Mouse (Mus musculus) retina, postnatal 7 days (tissue): ENCODE measurements around the gene St3gal5.

Experiments
- DNase-seq: peaks from one replicate; pipeline ENCODE4 v3.0.0-alpha.2; 2012; ENCODE audit warnings: low read depth, low spot score

The St3gal5 gene

GRCm38 (mm10) chr6:72162155-72162890, 64.9 kb downstream of the St3gal5 start:
- no peak for DNase-seq

GRCm38 (mm10) chr6:72164321-72165275, 67.2 kb downstream of the St3gal5 start:
- DNase-seq: peak; percentile 78

DNA sequence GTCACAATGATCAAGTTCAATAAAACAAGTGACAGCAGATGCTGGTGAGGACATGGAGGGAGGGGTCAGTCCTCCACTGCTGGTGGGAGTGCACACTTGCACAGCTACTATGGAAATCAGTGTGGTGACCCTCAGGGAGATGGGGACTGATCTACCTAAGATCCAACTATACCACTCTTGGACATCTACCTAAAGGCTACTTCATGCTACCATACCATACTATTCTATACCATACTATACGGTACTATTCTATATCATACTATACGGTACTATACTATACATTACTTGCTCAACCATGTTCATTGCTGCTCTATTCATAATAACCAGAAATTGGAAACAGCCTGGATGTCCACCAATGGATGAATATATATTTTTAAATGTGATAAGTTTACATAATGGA, 68.5 kb downstream of the St3gal5 start:
- DNase-seq: no peak

DNA sequence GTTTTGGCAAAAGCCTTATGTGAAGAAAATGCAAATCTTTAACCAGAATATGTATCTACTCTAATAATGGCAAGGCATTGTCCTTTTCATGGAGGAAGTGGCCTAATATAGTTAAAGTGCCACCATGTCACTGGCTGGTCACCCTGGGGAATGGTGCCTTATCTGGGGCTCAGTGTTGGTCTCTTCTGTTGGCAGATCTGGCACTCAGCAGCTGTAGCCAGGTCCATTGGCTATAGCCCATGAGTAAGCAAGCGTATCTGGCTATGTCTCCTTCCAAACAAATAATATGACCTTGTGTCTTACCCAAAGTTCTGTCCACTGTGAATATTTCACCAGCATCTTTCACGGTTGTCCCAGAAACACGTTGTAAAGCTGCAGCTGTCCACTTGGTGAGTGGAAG, 74.0 kb downstream of the St3gal5 start:
- DNase-seq: no peak

GRCm38 (mm10) chr6:72173350-72173749, 76.0 kb downstream of the St3gal5 start:
- DNase-seq: no peak

- no peak for DNase-seq
Observed at GRCm38 (mm10) chr6:72175419-72175818, 78.0 kb downstream of the St3gal5 start.

DNA sequence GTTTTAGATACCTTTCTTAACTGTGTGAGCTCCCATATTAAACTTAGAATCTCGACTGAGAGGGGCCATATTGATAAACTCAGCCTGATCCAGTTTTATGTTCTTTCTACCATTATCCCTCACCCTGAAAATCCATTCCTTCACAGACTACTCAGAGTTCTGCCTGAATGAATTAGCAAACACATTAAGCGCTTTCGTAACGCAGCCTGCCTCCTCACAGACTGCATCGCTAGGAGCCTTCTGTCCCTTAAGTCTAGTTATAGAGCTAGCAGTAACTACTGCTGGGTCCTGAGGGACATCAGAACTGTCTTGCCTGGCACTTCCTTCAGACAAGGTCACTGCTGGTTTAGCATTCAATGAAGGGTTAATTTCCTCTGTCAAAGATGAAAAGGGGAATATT, 78.6 kb downstream of the St3gal5 start:
- DNase-seq: no peak

- no peak for DNase-seq
Observed at GRCm38 (mm10) chr6:72177417-72177816, 80.0 kb downstream of the St3gal5 start.

GRCm38 (mm10) chr6:72179006-72179405, 81.6 kb downstream of the St3gal5 start:
- DNase-seq: no peak

DNA sequence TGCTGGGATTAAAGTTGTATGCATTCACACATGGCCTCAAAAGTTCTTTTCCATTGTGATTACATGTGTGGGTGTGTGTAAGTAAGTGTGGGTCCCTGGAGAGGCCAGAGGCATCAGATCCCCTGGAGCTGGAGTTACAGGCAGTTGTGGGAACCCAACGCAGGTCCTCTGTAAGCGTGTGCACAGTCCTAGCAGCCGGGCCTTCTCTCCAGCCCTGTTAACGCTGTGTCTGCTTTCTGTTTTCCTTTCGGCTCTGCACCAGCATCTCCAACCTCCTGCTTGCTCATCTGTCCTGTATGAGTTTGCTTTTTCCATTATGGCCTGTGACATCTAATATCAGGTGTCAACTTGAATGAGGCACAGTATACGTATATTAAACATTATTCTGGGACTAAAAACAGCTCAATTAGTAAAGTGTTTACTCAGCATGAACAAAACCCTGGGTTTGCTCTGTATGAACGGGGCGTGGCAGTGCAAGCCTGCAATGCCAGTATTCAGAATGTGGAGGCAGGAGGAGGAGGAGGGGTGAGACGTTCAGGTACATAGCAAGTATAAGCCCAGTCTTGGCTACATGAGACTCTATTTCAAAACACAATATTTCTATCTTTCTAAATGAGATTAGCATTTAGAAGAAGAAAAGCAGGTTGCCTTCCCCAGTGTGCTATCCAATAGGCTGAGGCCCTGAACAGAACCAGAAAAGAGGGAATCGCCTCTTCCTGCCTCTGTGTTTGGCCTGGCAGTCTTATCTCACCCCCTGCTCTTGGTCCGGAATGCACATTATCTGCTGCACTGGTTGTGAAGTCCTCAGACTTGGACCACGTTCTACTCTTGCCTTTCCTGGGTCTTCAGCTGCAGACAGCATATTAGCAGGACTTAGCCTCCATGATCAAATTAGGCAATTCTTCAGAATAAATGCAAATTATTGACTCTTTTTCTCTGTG, 82.4 kb downstream of the St3gal5 start:
- DNase-seq: no peak

GRCm38 (mm10) chr6:72184576-72184975, 87.2 kb downstream of the St3gal5 start:
- DNase-seq: no peak

- peak; percentile 56 for DNase-seq
Observed at GRCm38 (mm10) chr6:72185893-72186490, 88.6 kb downstream of the St3gal5 start.

DNA sequence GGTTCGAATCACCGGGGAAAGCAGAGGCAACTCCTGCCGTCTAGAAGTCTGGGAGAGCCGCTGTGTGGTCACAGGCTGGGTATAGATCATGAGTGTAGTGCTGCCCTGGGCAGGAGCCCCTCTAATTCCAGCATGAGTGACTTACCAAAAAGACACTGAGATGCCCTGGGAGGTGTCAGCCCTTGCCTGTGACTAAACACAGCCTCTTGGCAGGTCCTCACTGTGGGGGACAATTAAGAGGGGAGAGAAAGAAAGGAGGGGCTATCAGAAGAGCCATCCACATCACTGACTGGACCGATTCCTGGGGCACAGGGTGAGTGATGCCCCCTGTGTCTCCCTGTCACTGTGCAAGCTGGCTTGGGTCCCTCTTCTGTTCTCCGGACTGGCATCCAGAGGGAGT, 89.4 kb downstream of the St3gal5 start:
- no peak for DNase-seq

- no peak for DNase-seq
Observed at GRCm38 (mm10) chr6:72189061-72189863, 91.9 kb downstream of the St3gal5 start.

DNA sequence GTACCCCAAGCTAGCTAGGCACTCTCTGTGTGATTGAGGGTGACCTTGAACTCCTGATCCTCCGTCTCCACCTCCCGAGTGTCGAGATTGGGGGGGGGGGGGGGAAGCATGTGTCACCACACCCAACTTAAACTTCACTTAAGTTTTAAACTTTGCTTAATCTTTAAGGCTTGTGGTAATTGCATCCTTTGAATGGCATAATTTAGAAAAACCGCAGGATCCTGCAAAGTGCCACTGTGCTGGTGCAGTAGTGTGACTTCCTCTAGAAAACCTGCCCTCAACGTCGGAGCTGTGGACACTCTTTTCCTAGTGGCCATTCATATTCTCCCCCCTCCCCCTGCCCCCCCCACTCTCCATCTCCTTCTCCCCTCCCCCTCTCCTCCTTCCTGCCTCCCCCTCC, 92.7 kb downstream of the St3gal5 start:
- DNase-seq: no peak

DNA sequence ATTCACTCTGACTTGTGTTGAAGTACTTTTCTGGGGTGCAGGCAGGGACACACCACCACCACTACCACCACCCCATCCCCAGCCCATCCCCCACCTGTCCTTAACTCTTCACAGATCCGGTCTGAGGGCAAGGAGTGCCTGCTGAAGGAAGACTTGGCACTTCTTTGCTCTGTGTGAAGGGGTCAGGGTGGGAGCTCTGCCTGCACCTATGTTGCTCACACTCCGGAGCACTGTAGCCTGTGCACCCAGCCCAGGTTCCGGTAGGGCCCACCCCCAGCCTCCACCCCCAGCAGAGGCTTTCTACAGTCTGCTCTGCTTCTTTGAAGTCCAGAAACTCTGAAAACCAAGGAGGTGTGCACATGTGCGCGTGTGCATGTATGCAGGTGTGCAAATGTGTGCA, 93.2 kb downstream of the St3gal5 start:
- no peak for DNase-seq

GRCm38 (mm10) chr6:72196660-72197059, 99.3 kb downstream of the St3gal5 start:
- no peak for DNase-seq

- DNase-seq: no peak
Observed at GRCm38 (mm10) chr6:72197515-72197914, 100.1 kb downstream of the St3gal5 start.

DNA sequence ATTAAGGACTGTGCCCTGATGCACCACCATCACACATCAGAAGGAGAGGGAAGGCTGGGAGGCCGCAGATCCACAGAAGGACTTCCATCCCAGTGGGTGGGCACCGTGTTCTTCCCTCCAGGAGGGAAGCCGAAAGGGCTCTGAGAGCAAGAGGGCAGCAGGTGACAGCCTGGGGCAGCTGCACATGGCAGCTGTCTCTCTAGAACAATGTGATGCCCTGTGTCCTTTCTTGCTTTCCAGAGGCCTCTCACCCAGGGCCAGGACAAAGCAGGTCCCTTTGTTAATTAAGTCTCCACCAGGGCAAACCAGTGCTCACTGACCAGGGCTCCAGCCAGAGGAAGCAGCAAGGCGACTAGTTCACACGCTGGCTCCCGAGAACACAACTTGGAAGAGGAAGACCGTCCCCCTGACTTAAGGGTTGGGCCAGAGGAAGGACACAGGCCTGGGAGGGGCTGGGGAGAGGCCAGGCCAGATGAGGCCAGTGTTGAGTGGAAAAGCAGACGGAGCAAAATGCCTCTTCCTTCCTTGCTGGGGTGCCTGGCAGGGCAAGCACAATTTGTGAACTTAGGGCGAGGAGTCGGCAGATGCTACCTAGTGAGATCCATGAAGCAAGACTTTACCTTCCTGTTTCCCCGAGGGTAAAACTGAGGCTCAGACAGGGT, 103.3 kb downstream of the St3gal5 start:
- DNase-seq: no peak

DNA sequence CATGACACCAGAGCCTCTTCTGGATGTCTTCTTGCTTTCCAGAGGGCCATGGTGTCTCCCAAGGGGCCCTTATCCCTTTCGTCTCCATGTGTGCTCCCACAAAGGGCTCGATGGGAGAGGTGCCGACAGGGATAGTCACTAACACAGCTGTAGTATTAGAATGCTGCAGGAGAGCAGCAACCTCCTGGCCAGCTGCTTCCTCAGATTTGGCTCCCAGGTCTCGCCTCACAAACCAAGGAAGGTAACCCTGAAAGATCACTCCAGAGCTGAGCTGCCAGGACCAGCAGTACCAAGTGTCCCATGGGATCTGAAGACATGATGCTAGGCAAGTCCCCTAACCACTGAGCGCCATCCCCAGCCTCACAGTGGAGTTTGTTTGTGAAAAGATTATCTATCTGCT, 105.3 kb downstream of the St3gal5 start:
- no peak for DNase-seq
